Mouse (Mus musculus) intestine, embryonic 14.5 days (tissue): ENCODE data around the gene Tcte2. TPM values are rescaled to one million over a fixed set of nuclear protein-coding genes. Genes with fewer than 3 reads are reported as not detected.
A peak's percentile ranks its signal among the peaks of the same experiment; 100 is the strongest.

ENCODE experiments used
- ATAC-seq: fragments of 200-750 bp; cut with Nextera tagmentation; replicated peaks from 2 replicates; pipeline ENCODE4 v1.8.0; 2017; ENCODE audit warnings: low read depth, moderate number of reproducible peaks, moderate TSS enrichment, moderate library complexity; ENCODE audit not compliant: low FRiP score, low TSS enrichment
- DNase-seq: peaks from one replicate; pipeline ENCODE4 v3.0.0-alpha.2; 2018; ENCODE audit warnings: low spot score
- H3K27ac ChIP-seq: fragments of 300-500 bp; sonication (generic); 2 replicates; pipeline ENCODE4 v1.5.1; 2014; ENCODE audit warnings: low read depth, mild to moderate bottlenecking, control low read depth
- H3K27me3 ChIP-seq: fragments of 300-500 bp; sonication (generic); replicated peaks from 2 replicates; pipeline ENCODE4 v1.6.1; 2014; ENCODE audit warnings: low read length, control low read depth; ENCODE audit not compliant: control insufficient read depth, insufficient read depth
- H3K36me3 ChIP-seq: fragments of 300-500 bp; sonication (generic); 2 replicates; pipeline ENCODE4 v1.6.1; 2014; ENCODE audit warnings: low read length, control low read depth; ENCODE audit not compliant: control insufficient read depth, insufficient read depth
- H3K4me1 ChIP-seq: fragments of 300-500 bp; sonication (generic); replicated peaks from 2 replicates; pipeline ENCODE4 v1.6.1; 2014; ENCODE audit warnings: low read length, control low read depth, mixed read lengths; ENCODE audit not compliant: control insufficient read depth, insufficient read depth
- H3K4me2 ChIP-seq: fragments of 300-500 bp; sonication (generic); 2 replicates; pipeline ENCODE4 v1.6.1; 2014; ENCODE audit warnings: low read length
- H3K4me3 ChIP-seq: fragments of 300-500 bp; sonication (generic); 2 replicates; pipeline ENCODE4 v1.5.1; 2014; ENCODE audit warnings: low read depth, low read length, control low read depth, mixed read lengths
- H3K9ac ChIP-seq: fragments of 300-500 bp; sonication (generic); 2 replicates; pipeline ENCODE4 v1.6.1; 2014; ENCODE audit warnings: mild to moderate bottlenecking, low read length
- H3K9me3 ChIP-seq: fragments of 300-500 bp; sonication (generic); 2 replicates; pipeline ENCODE4 v1.6.1; 2016; ENCODE audit warnings: low read length, control low read depth; ENCODE audit not compliant: control insufficient read depth
- WGBS: fragments of 180-500 bp; shearing (Covaris S2); extraction: QIAGEN DNeasy Blood & Tissue Kit; methylation state at CpG from one replicate; pipeline ENCODE4 v1.1.7; 2014; 5-methylcytosine and 5-hydroxymethylcytosine counted together
- polyA plus RNA-seq: library from polyadenylated mRNA; unstranded; fragments of >200 nt; fragmentation: Nextera tagmentation; extraction: Ambion mirVana; gene quantifications from 2 replicates; pipeline ENCODE4 v1.2.1, GENCODE M21; 2014

Gene Tcte2
- polyA plus RNA-seq, 1 experiment from 2014 or later: 5.2 TPM

DNA sequence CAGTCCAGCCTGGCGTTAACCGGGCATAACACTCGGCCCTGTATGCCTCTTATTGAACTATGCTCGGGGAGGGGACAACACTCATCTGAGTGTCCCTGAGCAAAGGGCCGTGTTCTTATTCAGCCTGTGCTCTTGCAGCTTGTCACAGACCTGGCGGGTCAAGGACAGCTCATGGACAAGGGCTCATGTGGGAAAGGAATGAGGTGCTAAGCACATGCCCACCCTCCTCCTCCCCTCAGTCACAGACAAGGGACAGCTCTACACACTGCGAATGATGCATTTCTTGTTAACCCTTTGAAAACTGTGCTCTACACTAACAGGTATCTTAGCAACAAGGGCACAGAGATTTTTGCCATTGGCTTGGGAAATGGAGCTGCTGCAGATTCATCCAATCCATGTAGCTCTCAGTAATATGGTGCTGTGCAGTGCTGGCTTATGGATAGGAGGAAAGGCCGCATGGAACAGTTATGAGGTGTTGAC, 25.8 kb downstream of the Tcte2 start:
- DNase-seq: no peak
- 72% methylated on average over 8 of the region's 8 CpGs for WGBS

DNA sequence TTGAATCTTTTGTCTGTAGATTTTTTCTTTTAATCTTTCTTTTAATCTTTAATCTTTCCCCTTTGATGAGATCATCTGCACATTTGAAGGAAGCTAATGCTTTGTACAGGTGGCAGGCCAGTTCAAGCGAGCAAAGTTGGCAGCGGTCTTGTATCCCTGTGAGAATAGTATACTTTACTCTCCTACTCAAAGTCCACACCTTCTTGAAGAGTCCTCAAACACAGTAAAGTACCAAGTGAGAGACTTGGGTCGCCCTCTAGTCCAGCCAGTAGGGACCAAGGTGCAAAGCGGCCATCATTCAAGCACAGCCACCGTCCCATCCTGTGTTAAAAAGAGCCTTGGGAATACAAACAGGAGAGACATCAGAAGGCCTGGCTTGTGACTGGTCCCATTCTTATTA, 26.6 kb downstream of the Tcte2 start:
- H3K27ac ChIP-seq: no peak overlapping the region
- whole genome bisulfite sequencing: 88% methylated on average over 5 of the region's 5 CpGs

More for the DNA sequence above, 25.8 kb downstream of the Tcte2 start:
- H3K9ac ChIP-seq: no peak overlapping the region
- no peak overlapping the region for H3K27ac ChIP-seq
- H3K4me2 ChIP-seq: no peak overlapping the region
- H3K9me3 ChIP-seq: no peaks in the 10 kb centered on the region
- no peaks in the 10 kb centered on the region for H3K36me3 ChIP-seq
- H3K27me3 ChIP-seq: no peaks in the 10 kb centered on the region
- ATAC-seq: no peak
- H3K4me3 ChIP-seq: no peak overlapping the region
- peaks cover 10% of the 10 kb centered on the region; the same call in 1 of the 2 replicates for H3K4me1 ChIP-seq

GRCm38 (mm10) chr17:13733971-13734370, 27.7 kb downstream of the Tcte2 start:
- H3K4me2 ChIP-seq: no peak overlapping the region
- no peaks in the 10 kb centered on the region for H3K27me3 ChIP-seq
- no peak overlapping the region for H3K4me3 ChIP-seq
- DNase-seq (no peak), ATAC-seq (no peak)
- no peak overlapping the region for H3K27ac ChIP-seq
- H3K9me3 ChIP-seq: no peaks in the 10 kb centered on the region
- 92% methylated on average over 5 of the region's 5 CpGs for WGBS
- H3K4me1 ChIP-seq: 0 out of 2 replicates have a peak, but pooled peaks cover 7% of the 10 kb centered on the region
- H3K36me3 ChIP-seq: no peaks in the 10 kb centered on the region
- H3K9ac ChIP-seq: no peak overlapping the region

More for the DNA sequence above, 26.6 kb downstream of the Tcte2 start:
- Histone ChIP-seq H3K4me2 (no peak overlapping the region), H3K27me3 (no peaks in the 10 kb centered on the region), H3K36me3 (no peaks in the 10 kb centered on the region), H3K9ac (no peak overlapping the region), H3K9me3 (no peaks in the 10 kb centered on the region), H3K4me1 (0 out of 2 replicates have a peak, but pooled peaks cover 7% of the 10 kb centered on the region), H3K4me3 (no peak overlapping the region)
- no peak for DNase-seq
- ATAC-seq: no peak

DNA sequence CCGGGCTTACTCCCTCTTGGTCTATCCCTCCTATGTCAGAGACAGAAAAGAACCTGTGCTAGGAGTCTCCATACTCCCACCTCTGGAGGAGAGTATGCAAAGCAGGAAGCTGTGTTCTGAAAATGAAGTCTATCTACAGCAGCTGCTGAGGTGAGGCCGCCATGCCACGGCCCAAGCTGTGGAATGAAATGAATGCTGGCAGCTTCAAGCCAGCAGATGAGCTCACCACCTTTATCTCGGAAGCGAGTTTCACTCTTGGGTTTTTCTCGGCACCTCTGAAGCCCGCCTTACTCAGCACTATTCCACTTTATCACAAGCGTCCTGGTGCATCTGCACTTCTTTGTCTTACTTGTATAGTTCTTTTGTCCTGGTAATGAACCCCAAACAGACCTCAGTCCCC, 28.9 kb downstream of the Tcte2 start:
- Histone ChIP-seq H3K4me2 (no peak overlapping the region), H3K27ac (peak overlapping the region; percentile 45; the same call in 1 of the 2 replicates), H3K36me3 (no peaks in the 10 kb centered on the region), H3K9me3 (no peaks in the 10 kb centered on the region), H3K27me3 (no peaks in the 10 kb centered on the region), H3K9ac (no peak overlapping the region), H3K4me1 (0 out of 2 replicates have a peak, but pooled peaks cover 7% of the 10 kb centered on the region), H3K4me3 (no peak overlapping the region)
- WGBS: 37% methylated on average over 8 of the region's 8 CpGs
- ATAC-seq (peak; percentile 69; the same call in 1 of the 2 replicates), DNase-seq (peak; percentile 63)

- ATAC-seq (no peak), DNase-seq (no peak)
- H3K4me3 ChIP-seq: no peak overlapping the region
- H3K4me2 ChIP-seq: no peak overlapping the region
- H3K27ac ChIP-seq: no peak overlapping the region
- H3K27me3 ChIP-seq: no peaks in the 10 kb centered on the region
- 0 out of 2 replicates have a peak, but pooled peaks cover 3% of the 10 kb centered on the region for H3K4me1 ChIP-seq
- no peaks in the 10 kb centered on the region for H3K9me3 ChIP-seq
- H3K9ac ChIP-seq: no peak overlapping the region
- WGBS: 68% methylated on average over 4 of the region's 4 CpGs
- H3K36me3 ChIP-seq: no peaks in the 10 kb centered on the region
Observed at GRCm38 (mm10) chr17:13731727-13732112, 29.9 kb downstream of the Tcte2 start.

DNA sequence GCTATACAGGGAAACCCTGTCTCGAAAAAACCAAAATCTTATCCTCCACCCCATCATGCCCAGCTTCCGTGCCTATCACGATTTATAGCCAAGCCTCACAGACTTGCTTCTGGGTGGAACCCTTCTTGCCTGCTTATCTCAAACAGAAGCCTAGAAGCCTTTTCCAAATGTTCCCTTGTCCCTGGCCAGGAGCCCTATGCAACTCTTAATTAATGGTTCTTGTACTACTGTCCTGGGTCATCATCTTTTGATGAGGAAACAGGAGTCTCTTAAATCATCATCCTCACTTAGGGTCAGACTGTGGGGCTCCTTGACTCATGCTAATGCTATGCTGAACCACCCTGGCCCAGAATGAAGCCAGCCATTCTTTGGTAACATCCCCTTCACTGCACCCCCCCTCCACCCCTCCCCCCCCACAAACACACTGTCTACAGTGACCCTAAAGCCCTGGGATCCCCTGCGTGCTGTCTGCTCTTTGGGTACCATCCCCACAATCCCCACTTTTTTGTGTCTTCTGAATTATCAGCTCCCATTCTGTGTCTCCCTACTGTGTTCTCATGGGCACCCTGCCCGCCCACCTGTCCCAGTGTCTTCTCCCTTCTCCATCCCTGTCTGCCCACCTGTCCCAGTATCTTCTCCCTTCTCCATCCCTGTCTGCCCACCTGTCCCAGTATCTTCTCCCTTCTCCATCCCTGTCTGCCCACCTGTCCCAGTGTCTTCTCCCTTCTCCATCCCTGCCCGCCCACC, 30.5 kb downstream of the Tcte2 start:
- WGBS: 82% methylated on average over 6 of the region's 6 CpGs
- Histone ChIP-seq H3K9ac (no peak overlapping the region), H3K27me3 (no peaks in the 10 kb centered on the region), H3K36me3 (no peaks in the 10 kb centered on the region), H3K27ac (no peak overlapping the region), H3K4me3 (no peak overlapping the region), H3K4me1 (0 out of 2 replicates have a peak, but pooled peaks cover 2% of the 10 kb centered on the region), H3K9me3 (no peaks in the 10 kb centered on the region), H3K4me2 (no peak overlapping the region)
- DNase-seq (no peak), ATAC-seq (no peak)

DNA sequence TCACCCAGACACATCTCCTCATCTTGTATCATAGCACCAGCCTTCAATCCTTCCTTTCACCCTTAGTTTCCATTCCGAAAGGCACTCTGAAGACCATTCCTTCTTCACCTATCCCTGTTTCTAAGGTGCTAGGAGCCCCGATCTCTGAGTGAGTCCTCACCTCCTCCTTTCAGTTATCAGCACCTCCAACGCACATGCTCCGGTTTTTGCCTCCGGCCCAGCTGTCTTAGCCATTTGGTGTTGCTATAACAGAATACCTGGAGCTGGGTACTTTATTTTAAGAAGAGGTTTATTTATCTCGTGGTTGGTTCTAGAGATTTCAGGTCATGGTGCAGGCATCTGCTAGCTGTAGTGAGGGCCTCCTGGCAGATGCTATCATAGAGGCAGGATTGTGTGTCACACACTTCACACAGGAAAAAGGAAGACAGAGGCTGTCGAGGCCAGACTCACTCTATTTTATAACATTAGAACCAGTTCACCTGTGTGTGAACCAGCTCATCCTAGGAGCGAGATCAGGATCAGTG, 34.7 kb downstream of the Tcte2 start:
- H3K36me3 ChIP-seq: no peaks in the 10 kb centered on the region
- no peak overlapping the region for H3K27ac ChIP-seq
- H3K9ac ChIP-seq: no peak overlapping the region
- H3K27me3 ChIP-seq: no peaks in the 10 kb centered on the region
- ATAC-seq (no peak), DNase-seq (no peak)
- no peaks in the 10 kb centered on the region for H3K4me1 ChIP-seq
- WGBS: 90% methylated on average over 8 of the region's 8 CpGs
- H3K9me3 ChIP-seq: no peaks in the 10 kb centered on the region
- H3K4me2 ChIP-seq: no peak overlapping the region
- no peak overlapping the region for H3K4me3 ChIP-seq

- ATAC-seq (no peak), DNase-seq (no peak)
- Histone ChIP-seq H3K9me3 (no peaks in the 10 kb centered on the region), H3K4me3 (no peak overlapping the region), H3K9ac (no peak overlapping the region), H3K4me2 (no peak overlapping the region), H3K4me1 (no peaks in the 10 kb centered on the region), H3K27ac (no peak overlapping the region), H3K36me3 (no peaks in the 10 kb centered on the region), H3K27me3 (no peaks in the 10 kb centered on the region)
- 33% methylated on average over 4 of the region's 4 CpGs for WGBS
Observed at GRCm38 (mm10) chr17:13725004-13725550, 36.5 kb downstream of the Tcte2 start.
